Mouse (Mus musculus) cerebellum, adult (tissue): ENCODE measurements at regions not wholly inside any gene's neighbourhood (a gene's known extent, or its start where the extent isn't known, plus 50 kb on each side); places are given as distances from the start of the nearest gene placed in this dataset.

Experiments
- ATAC-seq: cut with Nextera tagmentation; 2 replicates; pipeline ENCODE4 v1.9.2; 2017; ENCODE audit warnings: mild to moderate bottlenecking, moderate library complexity, mixed read lengths; ENCODE audit not compliant: insufficient number of reproducible peaks, low FRiP score, low TSS enrichment

DNA sequence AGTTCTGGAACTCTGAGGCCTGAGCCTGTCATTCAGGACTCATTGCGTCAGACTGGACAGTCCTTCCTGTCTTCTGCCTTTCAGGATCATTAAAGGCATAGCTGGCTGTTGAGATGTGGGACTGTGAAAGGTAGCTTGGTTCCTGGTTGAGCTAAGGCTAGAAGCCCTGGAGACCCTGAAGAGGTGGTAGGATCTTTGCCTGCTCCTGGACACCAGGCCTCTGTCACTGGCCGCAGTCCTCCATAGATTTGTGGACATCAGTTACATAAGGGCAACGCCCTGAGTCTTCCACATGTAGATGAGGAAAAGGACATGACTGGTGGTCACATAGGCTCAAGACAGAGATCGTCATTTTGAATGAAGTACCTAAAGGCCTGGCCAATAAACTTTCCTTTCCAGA is 127.9 kb downstream of the Opa1 start:
- ATAC-seq: no peak

DNA sequence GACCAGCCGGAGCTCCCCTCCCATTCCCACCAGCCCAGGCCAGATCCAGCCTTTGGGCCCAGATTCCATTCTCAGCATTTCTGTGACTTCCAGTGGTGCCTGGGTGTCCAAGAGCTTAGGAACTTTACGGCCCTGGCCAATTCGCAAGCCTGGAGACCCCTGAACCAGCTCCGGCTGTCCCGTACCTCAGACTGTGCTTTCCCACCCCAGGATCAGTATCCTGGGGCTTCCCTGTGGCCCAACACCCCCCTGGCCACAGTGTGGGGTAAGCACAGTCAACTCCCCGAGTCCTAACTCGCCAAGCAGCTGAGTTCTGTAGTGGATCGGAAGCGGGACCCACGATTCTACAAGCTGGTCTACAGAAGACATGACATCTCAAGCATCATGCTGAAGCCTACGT is 128.5 kb downstream of the Opa1 start:
- no peak for ATAC-seq

DNA sequence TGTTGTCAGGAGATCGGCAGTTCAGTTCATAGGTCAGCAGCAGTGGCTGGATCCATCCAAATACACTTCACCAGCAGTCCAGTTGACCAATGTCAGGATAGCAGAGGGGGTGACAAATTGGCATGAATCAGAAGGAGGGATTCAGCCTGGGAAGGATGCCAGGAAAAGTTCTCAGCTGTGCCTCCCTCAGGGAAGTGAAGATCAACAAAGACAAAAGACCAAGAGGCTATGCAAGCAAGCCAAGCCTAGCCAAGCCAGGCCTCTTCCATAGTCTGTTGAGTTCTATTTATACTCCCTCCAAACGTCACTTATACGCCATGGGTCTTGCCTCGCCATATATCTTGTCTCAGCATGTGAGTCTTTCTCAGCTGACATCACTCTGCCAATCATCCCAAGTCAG is 129.9 kb downstream of the Opa1 start:
- ATAC-seq: no peak

DNA sequence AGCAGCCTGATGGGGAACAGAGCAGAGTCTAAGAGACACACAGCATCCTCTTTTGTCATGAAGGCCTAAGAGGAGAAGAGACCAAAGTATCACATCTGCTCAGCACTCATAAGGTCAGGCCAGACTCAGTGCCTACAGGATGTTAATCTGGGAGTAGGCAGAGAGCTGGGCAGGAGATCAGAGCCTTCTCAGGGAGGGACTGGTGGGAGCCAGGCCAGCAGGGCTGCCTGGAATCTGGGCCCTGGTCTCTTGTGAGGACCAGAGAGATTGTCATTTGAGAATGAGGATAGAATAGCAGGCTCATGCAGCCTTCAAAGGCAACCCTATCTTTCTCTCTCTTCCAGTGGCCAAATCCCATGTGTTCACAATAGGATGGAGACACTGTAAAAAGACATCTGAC is 132.3 kb downstream of the Opa1 start:
- ATAC-seq: no peak

DNA sequence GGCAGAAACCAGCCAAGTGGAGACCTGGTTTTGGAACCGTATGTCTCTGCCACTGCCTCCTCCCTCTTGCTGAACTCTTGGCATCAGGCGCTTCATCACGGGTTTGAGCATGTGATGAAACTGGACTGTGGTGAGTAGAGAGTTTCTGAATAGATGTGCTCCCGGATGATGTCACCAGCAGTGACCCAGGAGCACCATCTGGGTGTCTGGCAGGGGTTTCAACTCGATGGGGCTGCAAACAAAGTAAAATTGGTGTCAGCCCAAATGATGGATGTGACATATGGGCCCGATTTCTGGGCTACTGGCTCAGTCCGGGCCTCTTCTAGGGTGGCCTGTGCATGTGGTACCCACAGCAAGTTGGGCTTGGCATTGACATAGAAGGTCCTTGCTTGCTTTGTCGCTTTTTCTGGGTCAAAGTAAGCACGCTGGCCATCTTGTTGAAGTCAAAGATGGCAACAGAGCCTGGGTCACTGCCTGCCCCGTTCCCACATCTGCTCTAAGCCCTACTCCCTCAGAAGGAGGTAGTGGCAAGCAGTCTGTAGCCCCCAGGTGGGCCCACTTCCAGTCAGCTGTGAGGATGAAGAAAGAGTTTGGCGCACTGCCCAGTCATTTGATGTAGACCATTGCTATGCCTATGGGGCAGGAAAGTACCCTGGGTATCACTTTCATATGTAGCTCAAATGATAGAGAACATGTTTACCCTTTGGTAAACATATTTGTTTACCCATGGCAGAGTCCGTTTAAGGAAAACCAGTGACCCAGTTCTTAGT is 133.0 kb downstream of the Opa1 start:
- ATAC-seq: peak; percentile 51

DNA sequence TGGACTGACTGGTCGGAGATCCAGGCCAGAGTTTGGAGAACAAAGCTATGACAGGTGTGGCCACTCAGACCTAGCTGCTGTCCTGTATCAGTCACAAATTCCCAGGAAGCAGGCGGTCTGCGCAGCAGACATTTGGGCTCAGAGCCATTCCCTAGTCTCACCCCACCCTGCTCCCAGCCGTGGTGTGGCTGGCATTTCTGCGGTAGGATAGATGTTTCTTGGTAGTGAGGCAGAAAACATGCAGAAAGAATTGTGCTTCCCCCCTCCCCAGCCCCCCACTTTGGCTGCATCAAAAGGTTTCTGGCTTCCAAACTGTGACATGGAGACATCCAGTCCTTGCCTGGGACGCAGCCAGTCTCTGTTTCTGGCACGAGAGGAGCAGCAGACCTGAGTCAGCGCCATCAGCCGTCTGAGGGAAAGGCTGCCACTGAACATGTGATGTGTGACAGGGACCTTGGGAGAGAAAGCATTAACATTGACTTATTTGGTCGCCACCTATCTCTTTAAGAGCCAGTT is 135.5 kb downstream of the Opa1 start:
- ATAC-seq: peak; percentile 77

DNA sequence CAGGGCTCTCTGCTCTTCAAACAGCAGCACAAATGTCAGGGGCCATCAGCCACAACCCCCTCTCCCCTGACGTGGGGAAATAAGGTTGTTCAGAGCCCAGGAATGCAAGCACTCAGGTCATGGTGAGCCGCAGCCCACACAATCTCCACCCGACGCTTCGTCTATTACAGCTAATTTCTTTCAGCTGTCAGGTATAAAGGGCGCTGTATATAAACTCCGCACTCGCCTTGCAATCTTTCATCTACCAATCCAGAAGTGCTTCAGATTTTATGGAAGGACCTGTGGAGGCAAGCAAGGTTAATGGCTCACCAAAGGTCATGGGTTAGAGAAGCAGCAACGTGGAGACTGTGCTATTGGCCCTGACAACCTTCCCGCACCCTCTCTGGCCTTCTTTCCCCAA is 139.8 kb downstream of the Opa1 start:
- no peak for ATAC-seq

DNA sequence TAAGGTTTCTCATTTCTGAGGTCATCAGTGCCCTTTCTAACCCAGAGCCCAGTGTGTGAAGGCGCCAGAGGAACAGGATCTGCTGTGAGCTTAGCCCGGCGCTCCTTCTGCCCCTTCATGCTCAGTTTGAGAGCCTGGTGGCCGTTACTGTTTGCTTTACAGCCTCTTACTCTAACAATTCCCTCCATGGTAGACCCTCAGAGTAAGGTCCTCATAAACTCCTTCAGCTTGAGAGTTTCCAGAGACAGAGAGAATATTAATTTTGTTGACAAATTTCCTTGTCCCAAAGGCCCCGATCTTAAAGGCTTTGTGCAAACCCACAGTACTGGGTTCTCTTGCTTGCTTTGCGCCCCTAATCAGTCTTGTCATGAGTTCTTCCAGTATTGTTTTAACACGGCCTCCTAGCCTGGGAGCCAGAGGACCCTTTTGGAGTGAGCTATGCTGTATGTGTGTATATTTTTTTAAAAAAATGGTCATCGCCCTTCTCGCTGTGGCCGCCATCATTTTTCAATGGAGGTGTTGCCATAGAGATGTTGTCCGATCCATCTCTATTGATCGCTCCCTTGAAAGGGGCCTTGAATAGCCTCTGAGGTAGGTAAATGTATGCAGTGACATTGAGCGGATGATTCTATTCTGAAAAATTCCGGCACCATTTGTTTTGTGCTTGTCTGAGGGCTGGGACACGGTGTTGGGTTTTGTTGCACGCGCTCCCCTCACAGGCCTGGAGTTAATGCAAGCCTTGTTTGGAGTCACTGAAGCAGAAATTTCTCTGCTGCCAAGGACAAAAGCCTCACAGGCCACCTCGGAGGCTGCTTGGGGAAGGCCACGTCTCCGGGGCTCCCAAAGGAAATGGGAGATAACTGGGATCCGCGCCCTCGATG is 140.7 kb downstream of the Opa1 start:
- no peak for ATAC-seq

DNA sequence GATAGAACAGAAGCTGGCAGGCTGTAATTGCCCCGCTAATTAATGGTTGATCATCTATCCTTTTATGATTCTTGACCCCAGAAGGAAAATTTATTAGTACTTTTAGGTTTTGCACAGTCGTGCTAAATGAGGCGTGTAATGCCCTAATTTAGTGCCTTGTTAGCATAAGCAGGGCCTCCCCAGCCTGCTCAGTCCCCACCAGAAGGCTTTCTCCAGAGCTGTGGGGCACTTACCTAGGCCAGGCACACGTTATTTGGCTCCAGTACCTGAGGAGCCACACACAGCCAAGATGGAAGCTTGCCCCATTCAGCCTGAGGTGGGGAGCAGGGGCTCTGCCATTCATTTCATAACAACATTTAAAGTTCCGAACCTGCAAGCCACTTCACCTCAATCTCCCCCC is 146.0 kb downstream of the Opa1 start:
- no peak for ATAC-seq

DNA sequence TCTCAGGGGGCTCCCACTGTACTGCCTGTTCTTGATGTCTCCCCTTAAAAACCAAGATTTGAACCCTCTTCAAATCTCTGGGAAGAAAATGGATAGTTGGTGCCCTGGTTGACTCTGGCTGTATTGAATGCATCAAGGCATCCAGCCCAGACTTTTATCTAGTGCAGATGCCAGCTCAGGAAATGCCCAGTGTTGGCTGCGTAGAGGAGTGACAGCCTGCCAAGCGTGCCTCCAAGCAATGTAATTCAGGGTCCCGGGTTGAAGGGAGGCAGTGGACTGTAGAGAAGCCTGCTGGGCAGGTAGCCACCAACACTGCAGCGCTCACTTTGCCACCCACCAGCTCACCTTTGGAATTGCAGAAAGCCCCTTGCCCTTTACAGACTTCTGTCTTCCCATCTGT is 146.4 kb downstream of the Opa1 start:
- no peak; the same call in 1 of the 2 replicates for ATAC-seq

DNA sequence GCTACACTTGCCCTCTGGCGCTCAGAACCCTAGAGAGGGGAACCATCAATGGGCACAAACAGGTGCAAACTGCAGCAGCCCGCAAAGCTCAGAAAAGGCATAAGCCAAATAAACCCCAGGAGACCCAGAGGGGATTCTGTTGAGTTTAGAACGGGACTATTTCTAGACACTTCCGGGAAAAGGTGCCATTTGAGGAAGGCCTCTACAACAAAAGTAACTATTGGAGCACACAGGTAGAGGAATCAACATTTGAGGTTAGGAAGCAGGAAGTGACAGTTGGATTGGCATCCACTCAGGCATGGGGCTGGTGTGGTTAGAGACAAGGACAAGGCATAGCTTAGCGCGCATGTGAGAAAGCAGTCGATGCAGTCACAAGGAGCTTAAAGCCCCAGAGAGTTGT is 148.3 kb downstream of the Opa1 start:
- ATAC-seq: no peak

DNA sequence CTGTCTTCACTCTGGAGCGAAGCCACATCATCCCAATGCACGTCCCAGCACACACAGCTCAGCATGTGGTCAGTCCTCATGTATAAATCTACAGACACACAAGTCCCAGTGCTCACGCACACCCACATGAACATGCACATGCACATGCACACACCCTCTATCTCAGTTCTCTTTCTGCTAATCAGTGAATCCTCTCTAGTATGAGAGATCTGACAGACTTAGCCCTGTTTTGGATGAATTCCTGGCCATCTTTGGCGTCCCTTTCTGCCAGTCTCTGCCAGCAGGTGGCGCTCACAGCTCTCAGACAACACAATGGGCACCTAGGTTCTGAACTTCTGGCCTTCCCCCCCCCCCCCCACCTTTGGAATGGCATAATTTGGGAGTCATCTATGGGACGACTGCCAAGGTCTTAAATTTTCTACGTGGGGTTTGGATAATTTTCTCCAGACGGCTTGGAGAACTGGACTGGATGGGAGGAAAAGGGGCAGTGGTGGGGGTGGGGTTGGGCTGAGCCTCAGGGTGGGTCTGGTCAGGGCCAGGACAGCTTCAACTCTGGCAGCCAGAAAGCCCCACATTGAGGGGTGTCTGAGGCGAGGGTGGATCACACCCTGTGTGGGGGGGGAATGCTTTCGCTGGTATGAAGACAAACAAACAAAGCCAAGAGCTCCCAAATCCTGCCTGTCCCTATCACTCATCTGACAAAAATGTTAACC is 149.8 kb downstream of the Opa1 start:
- ATAC-seq: peak; percentile 28; the same call in 1 of the 2 replicates

DNA sequence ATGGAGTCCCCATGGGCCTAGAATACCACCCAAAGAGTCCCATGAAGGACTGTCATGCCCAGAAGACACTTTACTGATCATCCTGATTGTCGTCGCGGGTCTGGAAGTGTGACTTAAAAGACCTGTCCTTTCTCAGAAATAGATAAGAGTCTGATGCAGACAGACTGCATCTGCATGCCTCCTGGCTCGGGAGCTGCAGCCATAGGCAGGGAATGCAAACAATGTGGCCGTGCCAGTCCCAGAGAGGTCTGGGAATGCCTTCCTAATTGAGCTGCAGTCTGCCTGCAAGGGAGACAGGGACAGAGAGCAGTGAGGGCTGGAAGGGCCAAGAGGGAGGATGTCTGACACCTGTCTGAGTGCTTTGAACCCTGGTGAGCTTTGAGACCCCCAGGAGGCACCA is 150.9 kb downstream of the Opa1 start:
- no peak for ATAC-seq

DNA sequence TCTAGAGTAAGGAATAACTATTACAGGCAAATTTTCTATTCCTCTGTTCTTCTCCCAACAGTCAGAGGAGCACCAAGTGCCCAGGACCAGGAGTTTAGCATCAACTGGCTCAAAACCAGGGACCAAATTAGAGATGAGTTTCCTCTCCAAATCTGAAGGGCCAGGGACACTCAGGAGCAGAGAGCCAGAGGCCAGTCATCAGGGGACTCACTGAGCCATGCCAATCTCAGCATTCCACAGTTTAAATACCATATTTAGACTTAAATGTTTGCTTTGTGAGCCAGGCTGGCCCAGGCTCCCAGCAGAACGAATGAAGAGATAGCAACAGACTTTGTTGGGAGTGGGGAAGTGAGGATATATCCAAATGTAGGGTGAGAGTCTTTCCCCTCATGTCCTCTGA is 153.8 kb downstream of the Opa1 start:
- no peak for ATAC-seq

DNA sequence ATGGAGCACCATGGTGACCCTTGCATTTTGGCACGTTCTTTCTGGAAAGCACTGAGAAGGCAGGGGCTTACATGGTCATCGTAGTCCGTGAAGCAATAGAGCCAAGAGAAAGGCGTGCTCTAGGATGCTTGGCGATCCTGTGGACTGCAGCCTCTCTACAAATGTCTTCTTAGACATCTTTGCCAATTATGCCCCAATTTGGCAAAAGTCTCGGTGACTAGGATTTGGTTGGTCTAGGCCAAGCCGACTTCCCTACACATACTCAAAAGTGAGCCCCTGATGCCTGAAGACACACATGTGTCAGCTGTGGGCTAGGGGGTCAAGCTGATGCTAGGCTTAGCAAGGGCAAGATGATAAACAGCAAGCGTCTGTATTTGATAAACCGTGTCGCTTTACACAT is 154.7 kb downstream of the Opa1 start:
- ATAC-seq: no peak

DNA sequence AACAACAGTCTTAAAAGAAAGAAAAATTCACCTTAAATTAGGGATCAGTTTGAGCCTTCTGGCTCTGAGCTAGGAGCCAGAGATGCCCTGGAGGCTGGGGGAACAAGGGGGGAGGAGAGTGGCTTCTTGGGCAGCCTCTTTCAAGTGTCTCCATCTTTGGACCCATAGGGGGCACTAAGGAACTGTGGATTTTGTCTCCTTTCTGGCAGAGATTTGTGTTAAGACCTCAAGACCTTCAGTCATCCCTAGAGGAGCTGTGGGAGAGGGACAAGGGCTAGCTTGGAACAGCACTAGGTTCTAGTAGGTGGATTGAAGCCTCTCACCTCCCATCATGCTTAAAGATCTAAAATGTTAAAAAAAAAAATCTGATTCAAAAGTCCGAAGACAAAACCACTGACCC is 155.2 kb downstream of the Opa1 start:
- ATAC-seq: no peak

DNA sequence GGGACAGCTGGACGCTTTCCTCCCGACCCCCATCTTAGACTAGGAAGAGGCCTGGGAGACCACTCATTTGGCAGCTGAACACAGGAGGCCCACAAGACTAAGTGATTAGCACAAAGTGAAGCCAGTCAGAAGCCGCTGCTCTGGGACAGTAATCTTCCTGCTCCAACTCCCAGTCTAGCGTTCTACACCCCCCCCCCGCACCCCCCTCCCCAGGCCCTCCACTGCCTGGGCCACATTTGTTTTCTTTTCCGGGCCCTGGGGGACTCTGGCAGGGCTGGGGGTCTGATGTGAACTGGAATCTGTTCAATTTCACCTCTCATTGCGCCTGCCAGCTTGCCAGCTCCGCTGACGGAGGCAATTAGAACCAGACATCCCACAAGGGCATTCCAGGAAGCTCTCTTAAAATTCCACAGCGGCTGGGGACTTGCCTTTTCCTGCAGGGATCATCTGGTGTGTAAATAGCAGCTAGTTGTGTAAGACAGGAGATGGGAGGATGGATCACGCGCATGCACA is 155.7 kb downstream of the Opa1 start:
- no peak for ATAC-seq

DNA sequence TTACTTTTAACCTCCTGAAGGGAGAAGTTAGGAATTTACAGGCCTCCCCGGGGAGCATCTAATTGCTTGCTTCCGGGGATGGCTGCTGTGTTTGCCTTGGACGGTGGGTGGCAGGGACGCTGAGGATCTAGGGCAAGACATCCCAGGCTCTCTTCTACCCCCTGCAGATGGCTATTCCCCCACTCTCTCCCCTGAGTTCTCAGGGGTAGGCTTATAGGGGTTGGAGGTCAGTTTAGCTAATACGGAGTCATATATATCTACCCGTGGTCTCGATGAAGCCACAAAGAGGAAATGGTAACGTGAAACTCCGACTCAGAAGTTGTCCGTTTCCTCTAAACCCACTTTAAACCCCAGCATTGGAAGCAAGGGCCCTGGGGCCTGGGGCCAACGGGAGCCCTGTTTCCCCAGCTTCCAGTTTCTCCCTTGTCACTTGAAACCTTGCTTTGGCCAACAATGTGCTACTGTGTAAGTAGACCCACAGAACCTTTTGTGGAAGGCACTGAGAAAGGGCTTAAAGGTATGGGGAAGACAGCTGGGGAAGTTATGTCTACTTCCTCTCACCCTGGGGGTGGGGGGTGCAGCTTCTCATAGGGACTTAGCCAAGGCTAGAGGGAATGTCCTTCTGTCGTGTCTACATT is 156.4 kb downstream of the Opa1 start:
- ATAC-seq: no peak

DNA sequence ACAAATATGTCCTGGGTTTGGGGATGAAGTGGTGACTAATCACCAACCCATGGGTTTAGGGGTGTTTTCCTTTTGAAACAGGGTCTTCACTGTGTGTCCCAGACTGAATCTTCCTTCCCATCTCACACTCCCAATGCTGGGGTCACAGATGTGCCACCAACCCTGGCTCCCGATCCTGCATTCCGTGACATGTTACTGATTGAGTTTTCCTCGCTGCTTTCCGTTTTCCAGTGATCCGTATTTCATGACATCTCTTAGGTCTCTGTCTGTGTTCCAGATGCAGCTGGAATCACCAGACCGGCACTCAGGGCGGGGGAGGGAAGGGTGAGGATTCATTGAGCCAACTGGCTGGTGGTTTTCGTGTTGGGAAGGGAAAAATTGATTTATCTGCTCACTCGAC is 157.1 kb downstream of the Opa1 start:
- no peak for ATAC-seq

DNA sequence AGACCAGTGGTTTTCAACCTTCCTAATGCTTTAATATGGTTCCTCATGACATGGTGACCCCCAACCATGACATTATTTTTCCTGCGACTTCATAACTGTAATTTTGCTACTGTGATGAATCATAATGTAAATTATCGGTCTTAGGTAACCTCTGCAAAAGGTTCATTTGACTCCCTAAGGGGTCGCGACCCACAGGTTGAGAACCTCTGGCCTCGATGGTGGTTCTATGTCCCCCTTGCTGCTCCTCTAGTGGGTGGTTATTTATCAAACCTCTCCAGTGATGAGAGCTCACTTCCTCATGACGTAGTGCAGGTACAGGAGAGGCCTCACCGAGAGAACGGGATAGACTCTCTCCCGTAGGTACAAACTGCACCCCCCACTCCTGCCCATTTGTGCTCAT is 158.9 kb downstream of the Opa1 start:
- no peak for ATAC-seq
